Mouse (Mus musculus): Measurements from ENCODE around the gene Dennd5a. TPM values are rescaled to one million over a fixed set of nuclear protein-coding genes. Genes with fewer than 3 reads are reported as not detected.

Dennd5a gene
- total RNA-seq, 2 experiments from 2014 or later = 214 to 225 TPM

DNA sequence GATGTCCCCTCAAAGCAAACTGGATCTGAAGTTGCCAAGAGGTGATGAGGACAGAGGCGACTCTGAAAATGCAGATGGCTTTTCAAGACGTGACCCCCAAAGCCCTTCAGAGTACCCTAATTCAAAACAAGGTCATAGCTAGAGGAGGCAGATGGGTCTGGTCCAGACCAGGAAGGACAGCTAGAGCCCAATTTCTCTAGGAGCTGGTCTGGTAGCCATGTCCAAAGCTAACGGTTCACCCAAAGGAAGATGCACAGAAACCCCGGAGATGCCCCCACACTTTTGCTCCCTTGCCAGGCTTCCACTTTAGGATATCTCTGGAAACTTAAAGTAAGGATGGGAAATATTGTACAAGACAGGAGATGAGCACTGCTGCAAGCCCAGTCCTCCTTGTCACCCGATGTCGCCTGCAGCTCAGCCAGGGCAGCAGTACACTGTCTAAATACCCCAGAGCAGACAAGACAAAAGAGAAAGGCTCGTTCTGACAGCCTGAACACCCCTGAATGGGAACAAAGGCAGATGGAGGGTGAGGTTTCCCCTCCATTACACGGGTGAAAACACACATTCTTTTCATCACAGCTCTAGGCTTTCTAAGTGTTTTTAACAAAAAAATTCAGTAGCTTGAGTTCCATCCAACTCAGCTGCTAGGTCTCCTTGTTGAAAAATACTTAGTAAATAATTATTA is 110.4 kb downstream of the Dennd5a start:
- H3K4me3 ChIP-seq = no peak overlapping the region
- TF ChIP-seq CTCF (IDR thresholded peaks at IDR 0.05) = no peak
- intact Hi-C loops (cut with DNase I) = no loop called here
- DNase-seq (ENCODE audit: extremely low spot score in 1 of 2, low spot score in 2 of 2) = no peak
- H3K27ac ChIP-seq = no peak overlapping the region

GRCm38 (mm10) chr7:109848867-109849733 is 111.2 kb downstream of the Dennd5a start:
- intact Hi-C loops (cut with DNase I) = no loop called here
- no peak for TF ChIP-seq CTCF (IDR thresholded peaks at IDR 0.05)
- Histone ChIP-seq H3K4me3 (no peak overlapping the region), H3K27ac (no peak overlapping the region)
- DNase-seq (ENCODE audit: extremely low spot score in 1 of 2, low spot score in 2 of 2) = no peak

- Histone ChIP-seq H3K4me3 (no peak overlapping the region), H3K27ac (no peak overlapping the region)
- intact Hi-C loops (cut with DNase I) = no loop called here
- DNase-seq (ENCODE audit: extremely low spot score in 1 of 2, low spot score in 2 of 2) = no peak
- TF ChIP-seq CTCF (IDR thresholded peaks at IDR 0.05) = no peak
These were observed 116.2 kb downstream of the Dennd5a start for GRCm38 (mm10) chr7:109844100-109844499.

Other genes with a start within 250 kb of the Dennd5a start
- gene BC051019, start 236.6 kb downstream of the Dennd5a start, total RNA-seq (2021) = not detected
- gene Ascl3, start 228.7 kb downstream of the Dennd5a start, total RNA-seq (2021) = not detected
- 10 to 100 TPM; 85.0 to 88.7 TPM for gene Tmem9b, start 207.6 kb downstream of the Dennd5a start, total RNA-seq (2021)
- 10 to 100 TPM; 83.4 to 86.7 TPM for gene Nrip3, start 178.4 kb downstream of the Dennd5a start, total RNA-seq (2021)
- gene Scube2, start 94.8 kb downstream of the Dennd5a start, total RNA-seq (2021) = 1 to 10 TPM in 1 of 2 experiments, under 1 TPM in 1; 1.00 to 1.1 TPM
- gene Tmem41b, start 26.5 kb upstream of the Dennd5a start, total RNA-seq (2021) = 10 to 100 TPM; 44.7 to 49.9 TPM
- gene Ipo7, start 57.8 kb upstream of the Dennd5a start, total RNA-seq (2021) = 100 to 1,000 TPM in 1 of 2 experiments, 10 to 100 TPM in 1; 97.9 to 105 TPM
- gene Zfp143, start 100.7 kb upstream of the Dennd5a start, total RNA-seq (2021) = 10 to 100 TPM; 11.3 to 12.1 TPM
- gene Wee1, start 161.6 kb upstream of the Dennd5a start, total RNA-seq (2021) = 10 to 100 TPM; 25.8 to 27.0 TPM

Measured in left cerebral cortex, adult 2 months (tissue).